8 mouse cellular contexts compared by ENCODE assay signal in the genomic region with DNA sequence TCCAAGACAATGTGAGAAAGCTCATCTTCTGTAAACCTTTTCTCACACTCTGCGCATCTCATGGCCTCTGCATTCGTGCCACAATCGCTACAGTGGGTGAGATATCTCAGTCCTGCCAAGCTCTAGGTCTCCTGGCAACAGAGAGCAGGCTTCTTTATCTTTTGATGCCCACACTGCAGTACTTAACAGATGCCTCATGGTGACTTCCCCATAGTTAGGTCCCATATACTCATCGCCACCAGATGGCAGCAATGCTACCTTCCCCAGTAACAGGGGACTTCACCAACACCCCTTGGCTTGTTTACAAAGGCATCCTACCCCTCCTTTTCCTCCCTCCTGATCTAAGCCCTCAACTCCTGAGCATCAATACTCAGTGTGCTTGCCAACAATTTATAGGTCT.
A peak's percentile ranks its signal among the peaks of the same experiment; 100 is the strongest.
DNase-seq lines count a peak whose midpoint lies in the region; ATAC-seq and TF ChIP-seq lines count a peak whose summit lies in the region.

No protein-coding gene starts in this region.

- TF ChIP-seq POLR2A in small intestine, adult 2 months (IDR thresholded peaks at IDR 0.05; ENCODE audit: low read depth, low read length) = no peak

- no peaks in the 10 kb centered on the region for H3K4me1 ChIP-seq in forebrain, embryonic 13.5 days
- H3K4me1 ChIP-seq in hindbrain, embryonic 16.5 days (ENCODE audit: control insufficient read depth, insufficient read depth, low read depth, low read length) = no peaks in the 10 kb centered on the region
- H3K4me1 ChIP-seq in small intestine, adult 2 months (ENCODE audit: control insufficient read depth, insufficient read depth, insufficient read length, low read length) = no peaks in the 10 kb centered on the region

- no peak overlapping the region for H3K27ac ChIP-seq in forebrain, embryonic 13.5 days
- H3K27ac ChIP-seq in hindbrain, embryonic 16.5 days (ENCODE audit: low read depth, low read length) = no peak overlapping the region
- no peak overlapping the region for H3K27ac ChIP-seq in small intestine, adult 2 months (ENCODE audit: insufficient read depth, low read depth, low read length)

- no peak overlapping the region for H3K4me3 ChIP-seq in forebrain, embryonic 13.5 days
- no peak overlapping the region for H3K4me3 ChIP-seq in hindbrain, embryonic 16.5 days (ENCODE audit: low read length)
- no peak overlapping the region for H3K4me3 ChIP-seq in small intestine, adult 2 months (ENCODE audit: low read depth, low read length)

- ATAC-seq in forebrain, embryonic 13.5 days = peak; percentile 88
- peak; percentile 50; the same call in 1 of the 2 replicates for ATAC-seq in hindbrain, embryonic 16.5 days

- TF ChIP-seq CTCF in small intestine, adult 2 months (IDR thresholded peaks at IDR 0.05; ENCODE audit: extremely low read depth, insufficient read length, insufficient replicate concordance, low read depth, low read length) = peak; percentile 57; the same call in 1 of the 2 replicates

- H3K9ac ChIP-seq in forebrain, embryonic 13.5 days = no peak overlapping the region
- no peak overlapping the region for H3K9ac ChIP-seq in hindbrain, embryonic 16.5 days (ENCODE audit: low read depth, low read length)

- no peaks in the 10 kb centered on the region for H3K36me3 ChIP-seq in forebrain, embryonic 13.5 days (ENCODE audit: poor library complexity, severe bottlenecking)
- no peaks in the 10 kb centered on the region for H3K36me3 ChIP-seq in hindbrain, embryonic 16.5 days (ENCODE audit: control insufficient read depth, insufficient read depth, low read length)
- no peaks in the 10 kb centered on the region for H3K36me3 ChIP-seq in small intestine, adult 2 months (ENCODE audit: control insufficient read depth, insufficient read depth, low read length)

- no peak overlapping the region for H3K4me2 ChIP-seq in forebrain, embryonic 13.5 days
- H3K4me2 ChIP-seq in hindbrain, embryonic 16.5 days (ENCODE audit: low read length) = no peak overlapping the region

- WGBS in forebrain, embryonic 13.5 days = 17% methylated on average over 4 of the region's 4 CpGs
- WGBS in hindbrain, embryonic 16.5 days = 14% methylated on average over 4 of the region's 4 CpGs
- 15% methylated on average over 4 of the region's 4 CpGs for WGBS in small intestine, adult 2 months

- DNase-seq in cerebellum, adult 8-10 months = peak; percentile 5
- no peak for DNase-seq in cerebellum, adult 11-12 months
- DNase-seq in adrenal gland, postnatal 25 days = peak; percentile 65
- peak; percentile 15 to 68 for DNase-seq in layer of hippocampus, postnatal 25 days (ENCODE audit: extremely low spot score in 1 of 2, low spot score in 1 of 2)
- peak; percentile 44 for DNase-seq in lung, postnatal 36 days

- no peaks in the 10 kb centered on the region for H3K27me3 ChIP-seq in forebrain, embryonic 13.5 days
- no peaks in the 10 kb centered on the region for H3K27me3 ChIP-seq in hindbrain, embryonic 16.5 days (replicated peaks; ENCODE audit: control insufficient read depth, insufficient read depth, low read length)
- no peaks in the 10 kb centered on the region for H3K27me3 ChIP-seq in small intestine, adult 2 months (ENCODE audit: control insufficient read depth, insufficient read depth, low read length)

- H3K9me3 ChIP-seq in forebrain, embryonic 13.5 days (replicated peaks) = no peaks in the 10 kb centered on the region
- no peaks in the 10 kb centered on the region for H3K9me3 ChIP-seq in hindbrain, embryonic 16.5 days (ENCODE audit: control insufficient read depth, low read length)
